Mouse (Mus musculus) liver, embryonic 16.5 days (tissue): ENCODE data around the gene Trpm3. TPM values are rescaled to one million over a fixed set of nuclear protein-coding genes. Genes with fewer than 3 reads are reported as not detected.

ENCODE experiments used
- ATAC-seq: fragments of 200-750 bp; cut with Nextera tagmentation; 2 replicates; pipeline ENCODE4 v1.8.0; 2017; ENCODE audit warnings: low read depth, mild to moderate bottlenecking, moderate number of reproducible peaks, moderate library complexity
- H3K27ac ChIP-seq: fragments of 300-500 bp; sonication (generic); 2 replicates; pipeline ENCODE4 v1.5.1; 2014; ENCODE audit warnings: mild to moderate bottlenecking, low read length
- H3K27me3 ChIP-seq: fragments of 300-500 bp; sonication (generic); 2 replicates; pipeline ENCODE4 v1.6.1; 2014; ENCODE audit warnings: low read depth, low read length, mixed read lengths; ENCODE audit not compliant: control insufficient read depth, insufficient read depth
- H3K36me3 ChIP-seq: fragments of 300-500 bp; sonication (generic); 2 replicates; pipeline ENCODE4 v1.6.1; 2014; ENCODE audit warnings: mild to moderate bottlenecking; ENCODE audit not compliant: control insufficient read depth, insufficient read depth
- H3K4me1 ChIP-seq: fragments of 300-500 bp; sonication (generic); 2 replicates; pipeline ENCODE4 v1.6.1; 2014; ENCODE audit warnings: low read depth, low read length, mixed read lengths; ENCODE audit not compliant: control insufficient read depth
- H3K4me2 ChIP-seq: fragments of 300-500 bp; sonication (generic); 2 replicates; pipeline ENCODE4 v1.6.1; 2014; ENCODE audit warnings: low read depth, low read length, mixed read lengths
- H3K4me3 ChIP-seq: fragments of 300-500 bp; sonication (generic); 2 replicates; pipeline ENCODE4 v1.5.1; 2014; ENCODE audit warnings: low read depth, mild to moderate bottlenecking, low read length
- H3K9ac ChIP-seq: fragments of 300-500 bp; sonication (generic); 2 replicates; pipeline ENCODE4 v1.6.1; 2014; ENCODE audit warnings: low read depth, low read length
- H3K9me3 ChIP-seq: fragments of 300-500 bp; sonication (generic); replicated peaks from 2 replicates; pipeline ENCODE4 v1.6.1; 2016; ENCODE audit warnings: low read length; ENCODE audit not compliant: control insufficient read depth
- WGBS: fragments of 180-500 bp; shearing (Covaris S2); extraction: QIAGEN DNeasy Blood & Tissue Kit; methylation state at CpG from one replicate; pipeline ENCODE4 v1.1.7; 2014; ENCODE audit not compliant: insufficient replicate concordance; 5-methylcytosine and 5-hydroxymethylcytosine counted together
- polyA plus RNA-seq: library from polyadenylated mRNA; unstranded; fragments of >200 nt; fragmentation: Nextera tagmentation; extraction: Ambion mirVana; gene quantifications from 2 replicates; pipeline ENCODE4 v1.2.1, GENCODE M21; 2015

Trpm3 gene
- polyA plus RNA-seq, 1 experiment from 2014 or later, result 0.04 TPM

DNA sequence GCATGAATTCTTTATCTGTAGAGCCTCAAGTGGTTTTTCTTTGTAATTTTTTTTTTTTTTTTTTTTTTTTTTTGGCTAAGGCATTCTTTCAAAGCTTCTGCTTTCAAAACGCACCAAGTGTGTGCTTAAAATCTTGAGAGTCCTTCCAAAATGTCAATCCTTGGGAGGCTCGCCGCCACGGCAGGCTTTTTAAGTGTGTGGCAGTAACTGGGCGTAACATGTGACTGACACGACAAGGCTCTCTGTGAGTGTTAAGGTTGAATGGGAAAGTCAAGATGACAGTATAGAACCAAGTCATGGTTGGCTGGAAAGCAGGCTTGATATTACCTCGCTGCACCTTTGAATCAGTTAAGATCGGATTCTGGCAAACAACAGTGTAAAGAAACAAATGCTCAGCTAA lies 200.1 kb downstream of the Trpm3 start:
- 66% methylated on average over 8 of the region's 8 CpGs for WGBS
- no peaks in the 10 kb centered on the region for H3K4me1 ChIP-seq
- ATAC-seq, result no peak
- H3K4me3 ChIP-seq, result no peak overlapping the region
- H3K4me2 ChIP-seq, result no peak overlapping the region
- H3K27ac ChIP-seq, result no peak overlapping the region
- no peaks in the 10 kb centered on the region for H3K36me3 ChIP-seq
- H3K27me3 ChIP-seq, result no peaks in the 10 kb centered on the region
- no peak overlapping the region for H3K9ac ChIP-seq
- no peaks in the 10 kb centered on the region for H3K9me3 ChIP-seq

DNA sequence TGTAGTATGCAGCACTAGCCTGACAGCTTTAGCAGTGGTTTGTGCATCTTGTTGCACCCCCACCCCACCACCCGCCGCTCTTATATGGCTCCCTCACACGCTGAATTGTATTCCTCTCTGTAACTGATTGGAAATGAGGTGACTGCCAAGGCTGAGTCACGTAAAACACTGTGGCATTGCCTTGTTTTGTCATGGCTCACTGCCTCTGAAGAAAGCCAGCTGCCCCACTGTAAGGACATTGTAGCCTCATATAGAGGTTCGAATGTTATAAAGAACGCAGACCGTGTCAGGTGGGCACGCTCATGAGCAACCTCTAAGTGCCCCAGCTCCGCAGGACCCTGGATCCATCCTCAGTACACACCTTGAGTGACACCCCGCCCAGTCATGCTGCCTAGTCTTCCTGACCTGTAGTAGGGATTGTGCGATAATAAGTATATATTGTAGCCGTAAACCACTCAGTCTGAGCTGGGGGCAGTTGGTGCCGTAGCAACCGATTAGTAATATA lies 215.2 kb downstream of the Trpm3 start:
- H3K9me3 ChIP-seq, result no peaks in the 10 kb centered on the region
- H3K27me3 ChIP-seq, result no peaks in the 10 kb centered on the region
- H3K36me3 ChIP-seq, result no peaks in the 10 kb centered on the region
- no peak overlapping the region for H3K27ac ChIP-seq
- H3K9ac ChIP-seq, result no peak overlapping the region
- no peak overlapping the region for H3K4me3 ChIP-seq
- no peak for ATAC-seq
- H3K4me1 ChIP-seq, result no peaks in the 10 kb centered on the region
- 79% methylated on average over 14 of the region's 14 CpGs for WGBS
- no peak overlapping the region for H3K4me2 ChIP-seq

DNA sequence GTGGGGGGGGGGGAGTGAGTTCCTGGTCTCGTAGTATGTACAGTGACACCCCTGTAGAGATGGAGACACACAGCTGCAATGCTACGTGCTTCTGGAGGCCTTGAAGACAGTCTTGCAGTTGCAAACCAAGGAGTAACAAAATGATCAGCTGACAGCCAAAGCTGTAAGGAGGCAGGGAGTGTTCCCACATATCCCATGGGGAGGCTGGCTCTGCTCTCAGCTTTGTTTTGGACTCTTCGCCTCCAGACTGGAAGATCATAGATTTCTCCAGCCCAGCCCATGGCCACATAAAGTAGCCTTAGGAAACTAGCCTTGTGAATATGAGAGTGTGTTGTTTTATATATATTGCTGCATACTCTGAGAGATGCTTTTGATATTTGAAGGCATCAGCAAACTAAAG lies 248.0 kb downstream of the Trpm3 start:
- H3K4me3 ChIP-seq, result no peak overlapping the region
- H3K36me3 ChIP-seq, result no peaks in the 10 kb centered on the region
- H3K4me1 ChIP-seq, result no peaks in the 10 kb centered on the region
- ATAC-seq, result no peak
- no peaks in the 10 kb centered on the region for H3K9me3 ChIP-seq
- H3K27ac ChIP-seq, result no peak overlapping the region
- H3K4me2 ChIP-seq, result no peak overlapping the region
- H3K27me3 ChIP-seq, result no peaks in the 10 kb centered on the region
- no peak overlapping the region for H3K9ac ChIP-seq
- 75% methylated on average over 3 of the region's 3 CpGs for WGBS

GRCm38 (mm10) chr19:22394700-22395099 lies 255.9 kb downstream of the Trpm3 start:
- H3K27ac ChIP-seq, result no peak overlapping the region
- 59% methylated on average over 1 of the region's 1 CpGs for WGBS

GRCm38 (mm10) chr19:22404049-22404448 lies 265.2 kb downstream of the Trpm3 start:
- Histone ChIP-seq H3K4me1 (no peaks in the 10 kb centered on the region), H3K36me3 (no peaks in the 10 kb centered on the region), H3K9ac (no peak overlapping the region), H3K4me2 (no peak overlapping the region), H3K9me3 (no peaks in the 10 kb centered on the region), H3K4me3 (no peak overlapping the region), H3K27me3 (no peaks in the 10 kb centered on the region), H3K27ac (no peak overlapping the region)
- no peak for ATAC-seq
- 64% methylated on average over 3 of the region's 3 CpGs for WGBS

More at GRCm38 (mm10) chr19:22394700-22395099, 255.9 kb downstream of the Trpm3 start:
- H3K36me3 ChIP-seq, result no peaks in the 10 kb centered on the region
- H3K27me3 ChIP-seq, result no peaks in the 10 kb centered on the region
- no peaks in the 10 kb centered on the region for H3K4me1 ChIP-seq
- no peaks in the 10 kb centered on the region for H3K9me3 ChIP-seq
- no peak overlapping the region for H3K4me3 ChIP-seq
- no peak overlapping the region for H3K9ac ChIP-seq
- no peak overlapping the region for H3K4me2 ChIP-seq
- no peak for ATAC-seq

DNA sequence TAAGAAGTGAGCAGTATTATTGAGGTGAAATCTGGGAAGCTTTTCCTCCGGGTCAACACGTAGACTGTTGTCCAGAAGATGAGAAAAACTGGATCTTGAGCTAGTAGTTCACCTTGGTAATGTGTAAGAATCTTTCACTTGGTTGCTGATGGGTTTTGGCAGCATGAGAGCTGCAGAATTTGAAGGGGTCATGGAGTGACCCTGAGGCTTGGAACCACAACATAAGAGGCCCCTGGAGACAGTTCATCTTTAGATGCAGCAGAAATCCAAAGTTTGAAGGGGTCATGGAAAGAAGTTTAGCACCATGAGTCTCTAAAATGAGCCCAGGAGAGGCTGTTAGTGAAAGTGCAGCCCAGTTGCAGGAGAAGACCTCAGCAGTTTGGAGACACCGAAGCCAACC lies 279.4 kb downstream of the Trpm3 start:
- Histone ChIP-seq H3K27me3 (no peaks in the 10 kb centered on the region), H3K4me1 (no peaks in the 10 kb centered on the region), H3K9me3 (no peaks in the 10 kb centered on the region), H3K4me2 (no peak overlapping the region), H3K36me3 (no peaks in the 10 kb centered on the region), H3K4me3 (no peak overlapping the region), H3K27ac (no peak overlapping the region), H3K9ac (no peak overlapping the region)
- 61% methylated on average over 3 of the region's 3 CpGs for WGBS
- no peak for ATAC-seq

- Histone ChIP-seq H3K4me3 (no peak overlapping the region), H3K27me3 (no peaks in the 10 kb centered on the region), H3K9ac (no peak overlapping the region), H3K4me2 (no peak overlapping the region), H3K9me3 (no peaks in the 10 kb centered on the region), H3K4me1 (no peaks in the 10 kb centered on the region), H3K36me3 (no peaks in the 10 kb centered on the region), H3K27ac (no peak overlapping the region)
- no peak for ATAC-seq
- WGBS, result 59% methylated on average over 2 of the region's 2 CpGs
Measured at GRCm38 (mm10) chr19:22437207-22437606, 298.4 kb downstream of the Trpm3 start.

DNA sequence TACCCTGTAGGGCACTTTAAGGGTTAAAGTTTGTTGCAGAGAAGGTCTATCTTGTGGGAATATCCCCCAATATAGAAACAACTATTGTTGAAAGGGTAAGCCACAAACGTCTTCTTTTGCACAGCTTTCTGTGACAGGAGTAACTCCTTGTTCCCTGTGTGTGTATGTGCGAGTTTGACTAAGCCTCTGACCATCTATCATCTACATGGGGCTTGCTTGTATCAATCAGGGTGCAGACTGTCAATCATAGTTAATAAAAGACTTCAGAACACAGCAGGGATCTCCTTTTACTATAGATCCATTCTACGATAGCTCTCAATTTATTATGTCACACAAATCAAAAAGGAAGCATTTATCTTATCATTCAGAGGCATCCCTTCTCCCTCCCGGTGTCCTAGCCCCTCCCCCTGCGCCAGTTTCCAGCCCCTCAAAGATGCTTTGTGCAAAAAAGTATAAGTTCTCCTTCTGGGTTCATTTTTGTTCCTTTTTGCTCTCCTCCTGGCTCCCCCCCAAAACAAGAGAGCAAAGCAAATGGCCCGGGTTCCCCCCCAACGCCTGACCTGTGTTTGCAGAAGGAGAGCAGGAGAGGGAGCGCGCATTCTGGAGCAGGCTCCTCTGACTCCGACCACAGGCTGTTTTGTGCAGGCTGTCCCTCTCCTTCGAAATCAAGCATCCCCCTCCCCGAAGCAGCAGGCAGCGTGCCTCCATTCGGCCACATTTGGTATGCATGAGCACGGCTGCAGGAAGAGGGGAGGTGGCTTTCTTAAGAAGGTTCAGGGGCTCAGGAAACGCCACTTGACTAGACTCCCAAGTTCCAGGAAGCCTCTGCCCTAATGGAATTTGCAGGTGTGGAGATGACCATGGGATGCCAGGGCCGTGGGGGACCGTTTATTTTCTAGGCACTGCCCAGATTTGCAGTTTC lies 308.8 kb downstream of the Trpm3 start:
- 5% methylated on average over 18 of the region's 18 CpGs for WGBS
- no peaks in the 10 kb centered on the region for H3K36me3 ChIP-seq
- no peak overlapping the region for H3K9ac ChIP-seq
- H3K4me3 ChIP-seq, result no peak overlapping the region
- ATAC-seq, result no peak
- H3K27me3 ChIP-seq, result no peaks in the 10 kb centered on the region
- no peak overlapping the region for H3K27ac ChIP-seq
- no peaks in the 10 kb centered on the region for H3K9me3 ChIP-seq
- H3K4me2 ChIP-seq, result no peak overlapping the region
- no peaks in the 10 kb centered on the region for H3K4me1 ChIP-seq
